In genomic region chr3:78825505-78825904, GRCm38 (mm10) we compare ENCODE assay signal across 12 mouse cellular contexts.
DNase-seq lines count a peak whose midpoint lies in the region; ATAC-seq and TF ChIP-seq lines count a peak whose summit lies in the region.
"Had no signal": no experiment of that assay in that cellular context is flagged by ENCODE, and none has a peak within 500 bp of the region (broad histone marks: within the 10 kb centered on the region; RNA-seq: fewer than 3 reads in every experiment).

No protein-coding gene starts in this region.

- H3K9me3 ChIP-seq in midbrain, postnatal 0 days (ENCODE audit: low read length), result no peaks in the 10 kb centered on the region
- H3K9me3 ChIP-seq: lung, embryonic 15.5 days had no signal

- H3K27me3 ChIP-seq in midbrain, postnatal 0 days (ENCODE audit: insufficient read depth, low read length), result no peaks in the 10 kb centered on the region
- H3K27me3 ChIP-seq: lung, embryonic 15.5 days had no signal

- H3K4me3 ChIP-seq in midbrain, postnatal 0 days (ENCODE audit: low read depth, low read length), result no peak overlapping the region
- H3K4me3 ChIP-seq: gastrocnemius, adult 2 months; lung, embryonic 15.5 days had no signal

- peak; percentile 47 to 65 for DNase-seq in heart, postnatal 10 days
- DNase-seq in heart, adult 18-20 months, result no peak
- peak; percentile 4 for DNase-seq in ovary, postnatal 10 days (ENCODE audit: low spot score)
- DNase-seq in ovary, adult 18-20 months (ENCODE audit: low spot score), result no peak
- peak; percentile 17 for DNase-seq in embryo, embryonic 11.5 days (ENCODE audit: low read depth, low spot score)
- peak; percentile 6 for DNase-seq in retina, postnatal 1 day
- no peak for DNase-seq in cerebellum, adult 18-20 months
- DNase-seq in midbrain, postnatal 0 days (ENCODE audit: low spot score), result no peak
- DNase-seq: cerebellum, adult 11-12 months; gastrocnemius, adult 2 months had no signal

- H3K4me1 ChIP-seq in midbrain, postnatal 0 days (ENCODE audit: insufficient read depth, low read length), result peaks cover 4% of the 10 kb centered on the region; the same call in 1 of the 2 replicates
- H3K4me1 ChIP-seq: lung, embryonic 15.5 days had no signal

- 59% methylated on average over 2 of the region's 2 CpGs for WGBS in midbrain, postnatal 0 days

- no peaks in the 10 kb centered on the region for H3K36me3 ChIP-seq in midbrain, postnatal 0 days (ENCODE audit: insufficient read depth, low read length)
- H3K36me3 ChIP-seq: lung, embryonic 15.5 days had no signal

- no peak overlapping the region for H3K4me2 ChIP-seq in midbrain, postnatal 0 days (ENCODE audit: low read depth, low read length, poor library complexity, severe bottlenecking)
- H3K4me2 ChIP-seq: lung, embryonic 15.5 days had no signal

- ATAC-seq in midbrain, postnatal 0 days (ENCODE audit: low FRiP score), result no peak
- ATAC-seq: activated CD4-positive, CD25-positive, alpha-beta regulatory T cell, adult 4 months had no signal

- intact Hi-C loops in heart, postnatal 10 days (cut with DNase I), result no loop called here

- TF ChIP-seq CTCF in midbrain, postnatal 0 days (IDR thresholded peaks at IDR 0.05), result no peak

- no peak overlapping the region for H3K27ac ChIP-seq in midbrain, postnatal 0 days (ENCODE audit: low read depth, low read length)
- H3K27ac ChIP-seq: gastrocnemius, adult 2 months; lung, embryonic 15.5 days had no signal

- no peak overlapping the region for H3K9ac ChIP-seq in midbrain, postnatal 0 days (replicated peaks; ENCODE audit: low read length, poor library complexity, severe bottlenecking)
- H3K9ac ChIP-seq: lung, embryonic 15.5 days had no signal

Comparison
In these comparisons a context has a peak if more than half of its experiments do, and no peak if none do; other contexts are left out.
1. DNase-seq: peak in heart, postnatal 10 days (2 of 2), ovary, postnatal 10 days (single experiment), embryo, embryonic 11.5 days (single experiment) and retina, postnatal 1 day (single experiment); none in heart, adult 18-20 months (0 of 2), ovary, adult 18-20 months (single experiment), cerebellum, adult 18-20 months (0 of 2) and midbrain, postnatal 0 days (single experiment).